Mouse (Mus musculus) CD8-positive naive resting alpha-beta T cell, adult 2 months (primary cell): ENCODE measurements around the gene Gdf1.
A peak's percentile ranks its signal among the peaks of the same experiment; 100 is the strongest.

Source experiments
- DNase-seq, 2 experiments: peaks; one replicate each; pipeline ENCODE4 v3.0.0; 2022; ENCODE audit warnings: low read depth in 2 of 2, low spot score in 2 of 2

Gdf1 gene

DNA sequence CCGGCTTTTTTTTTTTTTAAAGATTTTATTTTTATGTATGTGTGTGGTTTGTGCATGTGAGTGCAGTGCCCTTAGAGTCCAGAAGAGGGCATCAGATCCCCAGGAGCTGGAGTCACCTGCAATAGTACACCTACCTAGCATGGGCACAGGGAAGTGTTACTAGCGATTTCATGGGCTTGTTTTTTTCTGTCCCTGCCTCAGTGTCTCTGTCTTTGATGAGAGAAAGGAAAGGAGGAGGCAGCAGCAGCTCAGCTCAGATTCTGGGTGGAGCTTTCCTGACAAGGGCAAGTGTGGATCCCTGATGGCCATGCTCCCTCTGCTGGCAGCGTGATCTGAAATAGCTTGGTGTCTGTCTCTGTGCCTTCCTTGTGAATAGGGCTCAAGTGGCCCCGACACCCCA lies 31.2 kb downstream of the Gdf1 start:
- DNase-seq, result no peak

DNA sequence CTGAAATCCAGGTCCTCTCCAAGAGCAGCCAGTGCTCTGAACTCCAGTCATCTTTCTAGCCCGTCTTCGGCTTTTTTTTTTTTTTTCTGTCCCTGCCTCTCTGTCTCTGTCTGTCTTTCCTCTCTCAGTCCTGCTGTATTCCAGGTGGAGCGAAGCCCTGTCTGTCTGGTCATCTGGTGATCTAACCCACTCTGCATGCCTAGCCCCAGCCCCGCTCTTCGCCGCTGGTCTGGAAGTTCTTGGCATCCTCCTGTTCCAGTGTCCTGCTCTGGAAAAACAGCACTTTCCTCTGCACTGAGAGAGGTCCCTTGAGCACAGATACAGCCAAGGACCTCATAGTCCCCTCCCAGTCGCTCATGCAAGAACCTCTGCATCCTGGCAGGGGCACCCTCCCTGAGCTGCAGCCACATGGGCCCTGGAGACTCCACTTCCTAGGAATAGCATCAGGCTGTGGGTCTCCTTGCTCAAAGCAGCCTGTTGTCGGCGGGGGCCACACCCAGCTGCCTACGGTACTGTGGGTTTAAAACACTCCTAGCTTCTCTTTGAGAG lies 31.9 kb downstream of the Gdf1 start:
- DNase-seq, result no peak

GRCm38 (mm10) chr8:70364066-70364465 lies 34.4 kb downstream of the Gdf1 start:
- no peak for DNase-seq

DNA sequence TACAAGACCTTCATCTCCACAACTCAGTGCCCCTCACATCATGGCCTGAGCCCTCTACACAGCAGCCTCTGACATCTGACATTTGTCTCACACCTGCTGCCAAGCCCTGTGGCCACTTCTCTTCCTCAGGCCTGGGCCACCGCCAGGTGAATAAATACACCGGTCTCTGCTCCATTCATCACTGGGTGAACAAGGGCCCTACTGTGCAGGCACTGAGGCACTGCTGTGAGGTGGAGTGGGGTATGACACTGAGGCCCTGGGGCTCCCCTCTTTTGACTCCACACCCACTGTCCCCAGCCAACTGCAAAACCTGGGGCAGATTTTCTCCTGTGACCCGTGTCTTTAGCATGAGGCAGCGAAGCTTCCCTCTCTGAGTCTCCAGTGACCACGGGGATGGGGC lies 37.0 kb downstream of the Gdf1 start:
- no peak for DNase-seq

GRCm38 (mm10) chr8:70370476-70370875 lies 40.9 kb downstream of the Gdf1 start:
- DNase-seq, result no peak

GRCm38 (mm10) chr8:70371951-70372350 lies 42.3 kb downstream of the Gdf1 start:
- no peak for DNase-seq

DNA sequence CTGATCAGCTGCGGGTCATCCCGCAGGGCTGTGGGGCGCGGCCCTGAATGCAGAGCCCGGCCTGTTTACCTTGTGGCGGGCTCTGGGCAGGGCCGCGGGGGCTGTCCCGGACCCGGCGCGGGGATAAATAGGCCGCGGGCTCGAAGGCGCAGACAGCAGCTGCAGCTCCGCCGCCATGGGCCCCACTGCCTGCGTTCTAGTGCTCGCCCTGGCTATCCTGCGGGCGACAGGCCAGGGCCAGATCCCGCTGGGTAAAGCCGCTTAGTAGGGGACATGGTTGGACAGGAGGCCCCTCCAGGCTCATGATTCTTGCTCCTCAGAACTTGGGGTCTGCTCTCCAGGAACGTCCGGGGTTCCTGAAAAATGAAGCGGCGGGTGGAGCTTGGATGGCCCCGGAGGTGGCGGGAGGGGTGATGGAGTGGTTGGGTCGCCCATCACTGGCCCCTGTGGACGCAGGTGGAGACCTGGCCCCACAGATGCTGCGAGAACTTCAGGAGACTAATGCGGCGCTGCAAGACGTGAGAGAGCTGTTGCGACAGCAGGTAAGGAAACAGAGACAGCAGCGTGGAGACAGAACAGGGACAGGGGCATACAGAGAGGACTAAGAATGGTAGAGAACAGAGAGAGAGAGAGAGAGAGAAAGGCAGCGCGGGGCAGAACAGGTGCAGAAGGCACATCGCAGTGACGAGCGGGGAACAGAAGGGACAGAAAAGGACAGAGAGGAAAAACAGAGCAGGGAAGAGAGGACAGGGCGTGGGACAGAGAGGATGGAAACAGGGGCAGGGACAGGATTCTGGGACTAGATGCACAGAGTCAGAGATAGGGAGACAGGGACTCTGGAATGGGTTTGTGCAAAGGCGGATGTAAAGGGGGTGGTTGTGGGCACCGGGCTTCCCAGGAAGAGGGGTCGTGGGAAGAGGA lies 44.0 kb downstream of the Gdf1 start, which contains the start of gene Comp:
Gene Comp (plus strand): TSS at position 162 of the 921 bp plus-strand sequence.
- DNase-seq, result no peak

DNA sequence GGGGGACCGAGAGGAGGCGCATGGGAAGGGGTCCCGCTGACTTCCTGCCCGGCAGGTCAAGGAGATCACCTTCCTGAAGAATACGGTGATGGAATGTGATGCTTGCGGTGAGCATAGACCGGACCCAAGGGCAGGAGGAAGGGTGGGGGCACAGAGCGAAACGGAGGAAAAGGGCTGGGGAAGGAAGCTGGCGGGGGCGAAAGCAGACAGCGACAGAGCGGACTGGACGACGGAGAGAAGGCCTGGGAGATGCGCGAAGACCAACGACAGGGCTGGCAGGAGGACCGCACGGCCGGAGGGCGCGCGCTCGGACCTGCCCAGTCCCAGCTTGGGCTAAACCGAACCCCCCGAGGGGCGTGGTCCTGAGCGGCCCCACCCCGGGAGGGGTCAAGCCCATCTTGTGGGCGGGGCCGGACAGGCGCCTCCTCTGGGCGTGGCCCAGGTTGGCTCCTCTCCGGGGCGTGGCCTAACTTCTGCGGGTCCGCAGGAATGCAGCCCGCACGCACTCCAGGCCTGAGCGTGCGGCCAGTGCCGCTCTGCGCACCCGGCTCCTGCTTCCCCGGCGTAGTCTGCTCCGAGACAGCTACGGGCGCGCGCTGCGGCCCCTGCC lies 44.8 kb downstream of the Gdf1 start:
- peak in 1 of 2 experiments; percentile 48 for DNase-seq

- DNase-seq, result no peak
Observed at GRCm38 (mm10) chr8:70375212-70375859, 45.7 kb downstream of the Gdf1 start.

- DNase-seq, result no peak
Observed at GRCm38 (mm10) chr8:70376275-70376741, 46.7 kb downstream of the Gdf1 start.

GRCm38 (mm10) chr8:70377049-70377448 lies 47.4 kb downstream of the Gdf1 start:
- DNase-seq, result no peak

GRCm38 (mm10) chr8:70380069-70380468 lies 50.5 kb downstream of the Gdf1 start:
- no peak for DNase-seq
